Mouse (Mus musculus) CD4-positive helper T cell, adult 2 months (primary cell): ENCODE measurements around the gene Gm17428.
"Not testable (repeated sequence)": the region's sequence is repeated elsewhere in the genome, so short reads cannot be mapped to it uniquely, and the experiment has no call there.

Experiments used
- DNase-seq: peaks from one replicate; pipeline ENCODE4 v3.0.0-alpha.2; 2012; ENCODE audit warnings: low read depth, missing footprints, low spot score

The Gm17428 gene

GRCm38 (mm10) chr14:54988882-54989281 lies 12.1 kb downstream of the Gm17428 start:
- no peak for DNase-seq

GRCm38 (mm10) chr14:54989886-54990441 lies 13.2 kb downstream of the Gm17428 start:
- no peak for DNase-seq

- no peak for DNase-seq
Observed at GRCm38 (mm10) chr14:54992196-54992595, 15.5 kb downstream of the Gm17428 start.

- no peak for DNase-seq
Observed at GRCm38 (mm10) chr14:54993636-54994035, 16.9 kb downstream of the Gm17428 start.

- DNase-seq, result no peak
Observed at GRCm38 (mm10) chr14:54994136-54994868, 17.6 kb downstream of the Gm17428 start, which contains the start of gene Myh7. Gene Myh7 (minus strand): TSS chr14:54994626.

GRCm38 (mm10) chr14:54994869-54995186 lies 18.1 kb downstream of the Gm17428 start:
- DNase-seq, result no peak

GRCm38 (mm10) chr14:54995457-54996138 lies 18.9 kb downstream of the Gm17428 start:
- DNase-seq, result no peak

GRCm38 (mm10) chr14:54996793-54997192 lies 20.1 kb downstream of the Gm17428 start:
- no peak for DNase-seq

GRCm38 (mm10) chr14:54997297-54997696 lies 20.6 kb downstream of the Gm17428 start:
- DNase-seq, result no peak

- no peak for DNase-seq
Observed at GRCm38 (mm10) chr14:54998680-54999079, 21.9 kb downstream of the Gm17428 start.

GRCm38 (mm10) chr14:54999868-55000267 lies 23.1 kb downstream of the Gm17428 start:
- DNase-seq, result not testable (repeated sequence)

- DNase-seq, result no peak
Observed at GRCm38 (mm10) chr14:55000814-55001213, 24.1 kb downstream of the Gm17428 start.

- DNase-seq, result no peak
Observed at GRCm38 (mm10) chr14:55001446-55001845, 24.7 kb downstream of the Gm17428 start.

GRCm38 (mm10) chr14:55001938-55002686 lies 25.4 kb downstream of the Gm17428 start:
- no peak for DNase-seq

- no peak for DNase-seq
Observed at GRCm38 (mm10) chr14:55002687-55003120, 26.0 kb downstream of the Gm17428 start.

GRCm38 (mm10) chr14:55003878-55004855 lies 27.4 kb downstream of the Gm17428 start:
- DNase-seq, result no peak

GRCm38 (mm10) chr14:55005506-55005905 lies 28.8 kb downstream of the Gm17428 start:
- no peak for DNase-seq

- no peak for DNase-seq
Observed at GRCm38 (mm10) chr14:55005967-55006366, 29.2 kb downstream of the Gm17428 start.

- no peak for DNase-seq
Observed at GRCm38 (mm10) chr14:55006541-55006940, 29.8 kb downstream of the Gm17428 start.

- no peak for DNase-seq
Observed at GRCm38 (mm10) chr14:55007120-55007908, 30.6 kb downstream of the Gm17428 start.
